Mouse (Mus musculus) spleen, adult 12 weeks (tissue): Measurements from ENCODE around the gene Rpl23a.
"Not testable (repeated sequence)": the region's sequence is repeated elsewhere in the genome, so short reads cannot be mapped to it uniquely, and the experiment has no call there.

Experiments used
- DNase-seq: peaks from one replicate; pipeline ENCODE4 v3.0.0; 2022; ENCODE audit warnings: low spot score

The Rpl23a gene

DNA sequence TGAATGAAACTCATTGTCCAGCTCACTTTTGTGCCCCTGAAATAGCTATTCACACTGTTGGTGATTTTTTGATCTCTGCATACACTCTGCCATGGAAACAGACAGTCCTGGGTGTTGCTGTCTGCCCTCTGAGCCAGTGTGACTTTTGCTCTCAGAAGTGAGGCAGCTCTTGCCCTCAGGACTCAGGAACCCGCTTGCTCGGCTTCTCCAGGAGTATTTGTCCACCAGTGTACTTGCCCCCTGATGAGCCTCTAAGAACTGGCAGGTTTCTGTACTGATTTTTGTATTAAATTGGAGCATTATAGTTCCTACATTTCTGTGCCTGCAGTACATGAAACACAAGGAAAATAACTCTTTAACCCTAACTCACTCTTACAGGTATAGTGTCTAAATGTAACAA is 39.9 kb downstream of the Rpl23a start:
- DNase-seq: no peak

- no peak for DNase-seq
These were observed 42.7 kb downstream of the Rpl23a start for GRCm38 (mm10) chr11:78140665-78141064.

GRCm38 (mm10) chr11:78138023-78138422 is 45.4 kb downstream of the Rpl23a start:
- DNase-seq: no peak

DNA sequence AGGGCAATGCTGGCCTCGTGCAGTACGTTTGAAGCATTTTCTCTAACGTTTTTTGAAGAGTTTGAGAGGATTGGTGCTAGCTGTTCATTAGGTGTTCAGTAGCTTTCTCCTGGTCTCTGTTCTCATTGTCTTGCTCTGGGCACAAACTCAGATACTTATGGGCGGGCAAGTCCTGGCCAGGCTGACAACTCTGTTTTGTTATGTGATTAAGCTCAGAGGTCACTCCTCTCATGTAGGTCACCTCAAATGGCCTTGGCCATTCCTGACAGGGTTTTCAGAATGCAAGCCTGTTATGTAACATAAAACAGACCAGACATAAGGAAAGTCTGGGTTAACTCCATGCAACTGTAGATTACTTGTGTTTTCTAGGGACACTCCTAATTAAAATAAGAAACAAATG is 45.8 kb downstream of the Rpl23a start:
- DNase-seq: no peak

DNA sequence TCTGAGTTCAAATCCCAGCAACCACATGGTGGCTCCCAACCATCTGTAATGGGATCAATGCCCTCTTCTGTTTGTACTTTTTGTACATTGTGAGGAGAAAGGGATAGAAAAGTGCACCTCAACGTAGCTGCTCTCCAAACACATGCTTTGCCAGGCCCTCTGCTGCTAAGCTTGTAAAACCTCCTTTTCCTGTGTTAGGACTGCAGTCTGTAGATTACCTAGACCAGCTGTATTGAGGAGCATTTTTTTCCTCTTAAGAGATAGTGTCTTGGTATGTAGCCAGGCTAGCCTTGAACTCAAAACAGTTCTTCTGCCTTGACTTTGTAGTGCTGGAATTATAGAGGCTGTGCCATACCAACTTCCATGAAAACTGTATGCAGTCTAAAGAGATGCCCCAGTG is 47.3 kb downstream of the Rpl23a start:
- DNase-seq: no peak

DNA sequence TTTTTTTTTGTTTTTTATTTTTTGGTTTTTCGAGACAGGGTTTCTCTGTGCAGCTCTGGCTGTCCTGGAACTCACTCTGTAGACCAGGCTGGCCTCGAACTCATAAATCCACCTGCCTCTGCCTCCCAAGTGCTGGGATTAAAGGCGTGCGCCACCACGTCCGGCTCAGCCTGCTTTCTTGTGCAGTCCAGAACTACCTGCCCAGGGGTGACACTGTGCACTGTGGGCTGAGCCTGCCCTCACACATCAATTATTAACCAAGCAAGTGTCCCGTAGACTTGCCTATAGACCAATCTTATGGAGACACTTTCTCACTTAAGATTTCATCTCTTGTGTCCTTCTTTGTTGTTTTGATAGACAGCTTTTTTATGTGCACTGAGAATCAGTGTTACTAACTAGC is 48.1 kb downstream of the Rpl23a start:
- not testable (repeated sequence) for DNase-seq

GRCm38 (mm10) chr11:78134344-78134743 is 49.0 kb downstream of the Rpl23a start:
- DNase-seq: no peak

DNA sequence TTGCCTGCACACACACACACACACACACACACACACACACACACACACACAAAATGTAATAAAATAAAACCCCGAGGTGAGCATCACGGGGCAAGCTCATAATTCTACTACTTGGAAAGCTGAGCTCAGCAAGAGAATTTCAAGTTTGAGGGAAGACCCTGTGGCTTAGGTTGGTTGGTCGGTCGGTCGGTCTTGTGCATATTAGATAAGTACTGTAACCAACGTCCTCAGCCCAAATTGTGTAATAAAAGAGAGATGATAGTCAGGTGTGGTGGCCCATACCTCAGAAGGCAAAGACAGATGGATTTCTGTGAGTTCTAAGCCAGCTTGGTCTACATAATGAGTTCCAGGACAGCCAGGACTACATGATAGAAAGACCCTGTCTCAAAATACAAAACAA is 49.5 kb downstream of the Rpl23a start:
- no peak for DNase-seq
